Mouse (Mus musculus) midbrain, embryonic 10.5 days (tissue): ENCODE measurements around the gene 2610528A11Rik. TPM values are rescaled to one million over a fixed set of nuclear protein-coding genes. Genes with fewer than 3 reads are reported as not detected.

ENCODE experiments used
- DNase-seq: peaks from one replicate; pipeline ENCODE4 v3.0.0-alpha.2; 2017; ENCODE audit warnings: low spot score
- H3K27ac ChIP-seq: fragments of 300-500 bp; sonication (generic); replicated peaks from 2 replicates; pipeline ENCODE4 v1.5.1; 2016; ENCODE audit warnings: mild to moderate bottlenecking
- H3K27me3 ChIP-seq: fragments of 300-500 bp; sonication (generic); 2 replicates; pipeline ENCODE4 v1.6.1; 2016; ENCODE audit warnings: low read depth, mild to moderate bottlenecking; ENCODE audit not compliant: poor library complexity, severe bottlenecking
- H3K36me3 ChIP-seq: fragments of 300-500 bp; sonication (generic); 2 replicates; pipeline ENCODE4 v1.6.1; 2016; ENCODE audit warnings: mild to moderate bottlenecking, moderate library complexity
- H3K4me1 ChIP-seq: fragments of 300-500 bp; sonication (generic); 2 replicates; pipeline ENCODE4 v1.6.1; 2016
- H3K4me3 ChIP-seq: fragments of 300-500 bp; sonication (generic); 2 replicates; pipeline ENCODE4 v1.5.1; 2016; ENCODE audit warnings: mild to moderate bottlenecking, moderate library complexity
- H3K9me3 ChIP-seq: fragments of 300-500 bp; sonication (generic); replicated peaks from 2 replicates; pipeline ENCODE4 v1.6.1; 2016; ENCODE audit warnings: mild to moderate bottlenecking
- WGBS: fragments of 180-500 bp; shearing (Covaris S2); methylation state at CpG from one replicate; pipeline ENCODE4 v1.1.7; 2016; 5-methylcytosine and 5-hydroxymethylcytosine counted together
- polyA plus RNA-seq: library from polyadenylated mRNA; unstranded; fragments of >200 nt; fragmentation: Nextera tagmentation; extraction: Ambion mirVana; gene quantifications from 2 replicates; pipeline ENCODE4 v1.2.1, GENCODE M21; 2016

Gene 2610528A11Rik
- polyA plus RNA-seq, 1 experiment from 2014 or later, result not detected

DNA sequence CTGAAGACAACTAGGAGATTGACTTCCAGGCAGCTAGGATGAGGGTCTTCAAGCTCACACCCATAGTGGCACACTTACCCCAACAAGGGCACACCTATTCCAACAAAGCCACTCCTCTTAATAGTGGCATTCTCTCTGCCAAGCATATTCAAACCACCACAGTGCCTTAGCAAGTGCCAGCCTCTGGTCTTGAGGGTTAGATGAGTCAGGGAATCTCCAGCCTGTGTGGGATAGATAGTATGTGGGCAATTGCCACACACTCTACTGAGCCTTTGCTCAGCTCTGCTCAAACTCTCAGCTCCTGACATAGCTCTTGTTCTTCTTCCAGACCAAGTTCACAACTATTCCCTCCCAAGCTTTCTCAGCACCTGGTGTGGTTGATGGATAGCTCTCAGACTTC lies 2.5 kb downstream of the 2610528A11Rik start:
- no peak for DNase-seq
- Histone ChIP-seq H3K27ac (no peak overlapping the region), H3K4me3 (no peak overlapping the region), H3K9me3 (no peaks in the 10 kb centered on the region), H3K4me1 (no peaks in the 10 kb centered on the region), H3K27me3 (no peaks in the 10 kb centered on the region), H3K36me3 (no peaks in the 10 kb centered on the region)

- Histone ChIP-seq H3K4me3 (no peak overlapping the region), H3K27me3 (no peaks in the 10 kb centered on the region), H3K36me3 (no peaks in the 10 kb centered on the region), H3K4me1 (no peaks in the 10 kb centered on the region), H3K9me3 (no peaks in the 10 kb centered on the region), H3K27ac (no peak overlapping the region)
- 87% methylated on average over 2 of the region's 2 CpGs for WGBS
- DNase-seq, result no peak
These were observed 3.4 kb downstream of the 2610528A11Rik start for GRCm38 (mm10) chr14:37110456-37110855.

DNA sequence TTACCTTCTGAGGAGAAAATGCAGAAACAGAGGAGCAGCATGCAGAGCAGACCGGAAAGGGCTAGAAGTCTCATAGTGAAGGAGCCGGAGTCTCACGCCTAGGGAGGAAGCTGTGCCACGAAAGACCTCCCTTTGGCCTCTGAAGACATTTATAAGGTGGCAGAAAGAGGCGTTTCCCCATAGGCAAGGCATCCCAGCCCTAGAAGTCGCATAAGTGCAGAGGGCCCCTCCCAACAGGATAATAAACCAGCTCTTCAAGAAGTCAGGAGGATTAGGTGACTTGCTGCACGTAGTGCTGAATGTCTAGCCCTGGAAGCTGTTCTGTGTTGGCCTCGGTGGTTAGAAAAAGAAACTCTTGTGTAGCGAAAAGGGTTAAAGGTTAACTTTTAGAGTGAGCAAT lies 3.8 kb downstream of the 2610528A11Rik start:
- Histone ChIP-seq H3K4me1 (no peaks in the 10 kb centered on the region), H3K4me3 (no peak overlapping the region), H3K27me3 (no peaks in the 10 kb centered on the region), H3K27ac (no peak overlapping the region), H3K36me3 (no peaks in the 10 kb centered on the region), H3K9me3 (no peaks in the 10 kb centered on the region)
- 81% methylated on average over 9 of the region's 9 CpGs for WGBS
- DNase-seq, result no peak

- Histone ChIP-seq H3K4me3 (no peak overlapping the region), H3K36me3 (no peaks in the 10 kb centered on the region), H3K27ac (no peak overlapping the region), H3K4me1 (no peaks in the 10 kb centered on the region), H3K27me3 (no peaks in the 10 kb centered on the region), H3K9me3 (no peaks in the 10 kb centered on the region)
- DNase-seq, result no peak
- 87% methylated on average over 8 of the region's 8 CpGs for WGBS
These were observed 4.4 kb downstream of the 2610528A11Rik start for GRCm38 (mm10) chr14:37109460-37109859.

DNA sequence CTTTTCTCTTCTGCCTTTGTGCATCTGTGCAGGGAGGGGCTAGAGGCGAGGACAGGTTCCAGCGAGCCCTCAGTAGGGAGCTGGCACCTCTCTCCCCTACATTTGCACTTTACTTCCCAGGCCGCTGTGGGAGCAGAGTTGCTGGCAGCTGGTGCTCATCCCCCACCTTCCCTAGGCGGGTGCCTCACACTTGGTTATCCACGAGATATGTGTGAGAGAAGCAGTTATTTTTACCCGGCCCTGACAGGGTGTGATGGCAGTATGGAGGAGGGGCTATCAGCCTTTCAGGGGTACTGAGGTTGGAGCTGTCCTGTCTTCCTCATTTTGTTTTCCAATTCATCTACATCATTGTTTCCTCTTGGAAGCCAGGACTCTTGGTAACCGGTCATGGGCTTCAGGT lies 8.0 kb downstream of the 2610528A11Rik start:
- no peak for DNase-seq
- Histone ChIP-seq H3K4me3 (no peak overlapping the region), H3K27me3 (no peaks in the 10 kb centered on the region), H3K27ac (no peak overlapping the region), H3K4me1 (no peaks in the 10 kb centered on the region), H3K36me3 (no peaks in the 10 kb centered on the region), H3K9me3 (no peaks in the 10 kb centered on the region)
- 45% methylated on average over 7 of the region's 7 CpGs for WGBS

DNA sequence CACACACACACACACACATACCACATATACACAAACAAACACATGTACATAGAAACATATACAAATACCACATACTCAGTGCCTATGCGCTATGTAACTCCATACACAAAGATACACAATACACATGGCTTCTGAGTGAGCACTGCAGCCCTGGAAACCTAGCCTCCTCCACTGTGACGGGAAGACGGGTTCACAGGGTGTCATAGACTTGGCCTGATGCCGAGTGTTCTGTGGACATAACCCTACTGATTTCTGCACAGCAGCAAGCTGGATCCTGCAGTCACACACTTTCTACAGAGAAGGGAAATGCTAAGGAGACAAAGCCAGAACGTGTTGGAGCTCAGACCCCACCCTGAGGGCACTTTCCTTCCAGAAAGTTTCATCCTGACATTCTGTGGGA lies 9.1 kb downstream of the 2610528A11Rik start:
- no peaks in the 10 kb centered on the region for H3K36me3 ChIP-seq
- no peaks in the 10 kb centered on the region for H3K4me1 ChIP-seq
- H3K27ac ChIP-seq, result no peak overlapping the region
- 78% methylated on average over 5 of the region's 5 CpGs for WGBS
- H3K27me3 ChIP-seq, result peaks cover under 1% of the 10 kb centered on the region; the same call in 1 of the 2 replicates
- no peak for DNase-seq
- no peak overlapping the region for H3K4me3 ChIP-seq
- no peaks in the 10 kb centered on the region for H3K9me3 ChIP-seq

GRCm38 (mm10) chr14:37102484-37102883 lies 11.3 kb downstream of the 2610528A11Rik start:
- H3K27me3 ChIP-seq, result peaks cover 23% of the 10 kb centered on the region
- peaks cover 10% of the 10 kb centered on the region for H3K4me1 ChIP-seq
- no peak for DNase-seq
- no peaks in the 10 kb centered on the region for H3K36me3 ChIP-seq
- no peak overlapping the region for H3K4me3 ChIP-seq
- WGBS, result 84% methylated on average over 3 of the region's 3 CpGs
- no peak overlapping the region for H3K27ac ChIP-seq
- H3K9me3 ChIP-seq, result no peaks in the 10 kb centered on the region

GRCm38 (mm10) chr14:37101531-37101930 lies 12.3 kb downstream of the 2610528A11Rik start:
- peaks cover 32% of the 10 kb centered on the region for H3K27me3 ChIP-seq

GRCm38 (mm10) chr14:37097956-37098530 lies 15.8 kb downstream of the 2610528A11Rik start, which contains the start of gene Cdhr1:
TSS of gene Cdhr1 (minus strand) at chr14:37098347.
- H3K27me3 ChIP-seq, result peaks cover 37% of the 10 kb centered on the region
- H3K9me3 ChIP-seq, result no peaks in the 10 kb centered on the region
- H3K27ac ChIP-seq, result peak within 1 kb of the TSS; percentile 46; the same call in 1 of the 2 replicates
- WGBS, result under 1% methylated on average over 30 of the region's 30 CpGs
- H3K4me1 ChIP-seq, result peaks cover 15% of the 10 kb centered on the region
- H3K36me3 ChIP-seq, result no peaks in the 10 kb centered on the region
- H3K4me3 ChIP-seq, result peak within 1 kb of the TSS; percentile 56
- peak; percentile 43 for DNase-seq

More at GRCm38 (mm10) chr14:37101531-37101930, 12.3 kb downstream of the 2610528A11Rik start:
- peaks cover 10% of the 10 kb centered on the region for H3K4me1 ChIP-seq
- WGBS, result 81% methylated on average over 5 of the region's 5 CpGs
- no peak overlapping the region for H3K27ac ChIP-seq
- DNase-seq, result no peak
- H3K4me3 ChIP-seq, result no peak overlapping the region
- no peaks in the 10 kb centered on the region for H3K36me3 ChIP-seq
- H3K9me3 ChIP-seq, result no peaks in the 10 kb centered on the region

DNA sequence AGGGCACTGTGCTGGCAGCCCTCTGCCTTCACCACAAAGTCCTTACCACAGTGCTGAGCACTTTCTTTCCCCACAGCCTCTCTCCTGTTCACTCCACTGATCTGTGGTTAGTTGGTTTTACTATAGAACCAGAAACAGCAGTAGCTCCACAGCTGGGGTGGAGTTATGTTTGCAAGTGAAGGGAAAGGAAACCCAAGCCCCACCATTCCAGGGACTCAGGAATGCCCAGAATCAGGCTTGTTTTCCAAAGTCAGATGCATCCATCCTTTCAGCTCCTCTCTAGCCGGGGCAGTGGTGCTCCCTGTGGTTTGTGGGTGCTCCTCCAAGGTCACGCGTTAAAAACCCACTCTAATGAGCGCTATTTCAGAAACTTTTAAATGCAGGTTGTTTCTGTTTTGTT lies 18.3 kb downstream of the 2610528A11Rik start:
- 77% methylated on average over 4 of the region's 4 CpGs for WGBS
- peaks cover 37% of the 10 kb centered on the region for H3K27me3 ChIP-seq
- H3K9me3 ChIP-seq, result no peaks in the 10 kb centered on the region
- no peaks in the 10 kb centered on the region for H3K36me3 ChIP-seq
- H3K4me1 ChIP-seq, result peaks cover 15% of the 10 kb centered on the region
- H3K4me3 ChIP-seq, result no peak overlapping the region
- H3K27ac ChIP-seq, result no peak overlapping the region
- no peak for DNase-seq

DNA sequence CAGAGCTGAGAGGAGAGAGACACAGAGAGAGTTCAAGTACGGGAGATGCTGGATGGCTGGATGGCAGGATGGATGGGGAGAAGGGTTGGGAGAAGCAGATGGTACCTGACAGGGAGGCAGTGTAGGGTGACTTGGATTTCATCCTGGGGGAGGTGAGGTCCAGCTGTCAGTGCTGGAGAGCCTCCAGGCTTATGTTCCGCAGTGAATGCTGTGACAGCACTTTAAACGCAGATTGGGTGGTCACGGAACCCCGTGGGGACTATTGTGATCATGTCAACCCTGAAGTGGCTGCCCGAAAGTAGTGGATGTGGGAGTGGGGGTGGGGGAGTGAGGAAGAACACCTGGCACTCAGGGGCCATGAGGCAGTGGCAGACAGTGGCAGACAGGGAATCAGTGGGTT lies 19.4 kb downstream of the 2610528A11Rik start:
- no peak overlapping the region for H3K4me3 ChIP-seq
- H3K4me1 ChIP-seq, result peaks cover 15% of the 10 kb centered on the region
- DNase-seq, result no peak
- no peaks in the 10 kb centered on the region for H3K9me3 ChIP-seq
- peaks cover 33% of the 10 kb centered on the region for H3K27me3 ChIP-seq
- WGBS, result 79% methylated on average over 6 of the region's 6 CpGs
- H3K27ac ChIP-seq, result no peak overlapping the region
- H3K36me3 ChIP-seq, result no peaks in the 10 kb centered on the region

DNA sequence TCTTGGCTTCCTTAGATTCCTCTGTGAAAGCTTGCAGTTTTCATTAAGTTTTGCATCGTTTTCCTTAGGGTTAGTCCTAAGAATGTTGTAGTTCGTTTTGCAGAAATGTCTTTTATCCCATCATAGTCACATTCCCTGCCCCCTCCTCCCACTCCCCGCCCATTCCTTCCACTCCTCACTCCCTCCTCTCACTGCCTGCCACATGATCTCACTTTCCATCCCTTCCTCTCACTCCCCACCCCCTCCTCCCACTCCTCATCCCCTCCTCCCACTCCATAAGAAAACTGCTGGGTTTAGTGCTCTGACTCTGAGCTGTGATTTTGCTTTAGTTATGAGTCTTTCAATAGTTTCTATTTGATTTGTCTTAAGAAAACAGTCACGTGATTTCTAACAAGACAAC lies 30.1 kb downstream of the 2610528A11Rik start:
- peaks cover 5% of the 10 kb centered on the region for H3K4me1 ChIP-seq
- no peak overlapping the region for H3K4me3 ChIP-seq
- WGBS, result 31% methylated on average over 4 of the region's 4 CpGs
- no peaks in the 10 kb centered on the region for H3K9me3 ChIP-seq
- no peaks in the 10 kb centered on the region for H3K27me3 ChIP-seq
- H3K36me3 ChIP-seq, result no peaks in the 10 kb centered on the region
- H3K27ac ChIP-seq, result no peak overlapping the region
- DNase-seq, result no peak

DNA sequence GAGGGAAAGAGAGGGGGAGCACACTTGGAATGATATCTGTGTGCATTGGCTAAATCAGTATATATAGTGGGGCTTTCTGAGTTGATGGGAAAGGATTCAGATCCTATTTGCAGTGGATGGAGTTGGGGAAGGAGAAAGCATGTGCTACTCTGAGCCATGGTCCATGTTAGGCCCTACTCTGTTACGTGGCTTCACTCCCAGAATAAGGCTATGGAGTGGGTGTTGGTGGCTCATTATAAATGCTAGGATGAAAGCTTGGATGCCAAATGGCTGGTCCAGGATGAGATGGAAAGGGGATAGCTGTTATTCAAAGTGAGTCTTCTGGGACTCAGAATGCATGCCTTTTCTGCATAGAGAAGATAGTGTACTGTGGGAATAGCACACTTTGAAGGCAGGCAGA lies 33.1 kb downstream of the 2610528A11Rik start:
- no peaks in the 10 kb centered on the region for H3K27me3 ChIP-seq
- H3K4me1 ChIP-seq, result peaks cover 5% of the 10 kb centered on the region
- 90% methylated on average over 1 of the region's 1 CpGs for WGBS
- no peak for DNase-seq
- no peaks in the 10 kb centered on the region for H3K9me3 ChIP-seq
- no peak overlapping the region for H3K27ac ChIP-seq
- H3K4me3 ChIP-seq, result no peak overlapping the region
- H3K36me3 ChIP-seq, result no peaks in the 10 kb centered on the region

GRCm38 (mm10) chr14:37068516-37068915 lies 45.3 kb downstream of the 2610528A11Rik start:
- H3K27ac ChIP-seq, result no peak overlapping the region
- H3K27me3 ChIP-seq, result no peaks in the 10 kb centered on the region
- no peaks in the 10 kb centered on the region for H3K9me3 ChIP-seq
- DNase-seq, result peak; percentile 52
- 19% methylated on average over 9 of the region's 9 CpGs for WGBS
- H3K36me3 ChIP-seq, result no peaks in the 10 kb centered on the region
- no peak overlapping the region for H3K4me3 ChIP-seq
- no peaks in the 10 kb centered on the region for H3K4me1 ChIP-seq
